24 mouse cellular contexts compared by ENCODE assay signal in genomic region chr17:48786501-48786900, GRCm38 (mm10).
DNase-seq lines count a peak whose midpoint lies in the region; ATAC-seq and TF ChIP-seq lines count a peak whose summit lies in the region.
"Had no signal": no experiment of that assay in that cellular context is flagged by ENCODE, and none has a peak within 500 bp of the region (broad histone marks: within the 10 kb centered on the region; RNA-seq: fewer than 3 reads in every experiment).

No protein-coding gene starts in this region.

- no peaks in the 10 kb centered on the region for H3K9me3 ChIP-seq in lung, embryonic 16.5 days (ENCODE audit: control insufficient read depth, low read length)
- H3K9me3 ChIP-seq in midbrain, embryonic 11.5 days (ENCODE audit: control insufficient read depth, low read length), result no peaks in the 10 kb centered on the region
- H3K9me3 ChIP-seq in midbrain, embryonic 15.5 days, result no peaks in the 10 kb centered on the region
- H3K9me3 ChIP-seq in E14TG2a.4 (ENCODE audit: low read length), result peaks cover 9% of the 10 kb centered on the region; the same call in 1 of the 2 replicates
- H3K9me3 ChIP-seq: embryonic facial prominence, embryonic 10.5 days; embryonic facial prominence, embryonic 12.5 days; forebrain, embryonic 13.5 days; forebrain, embryonic 15.5 days had no signal

- H3K36me3 ChIP-seq in lung, embryonic 16.5 days (ENCODE audit: control insufficient read depth, insufficient read depth, low read length), result no peaks in the 10 kb centered on the region
- no peaks in the 10 kb centered on the region for H3K36me3 ChIP-seq in midbrain, embryonic 11.5 days (ENCODE audit: control insufficient read depth, insufficient read depth, low read length)
- H3K36me3 ChIP-seq in midbrain, embryonic 15.5 days (replicated peaks), result no peaks in the 10 kb centered on the region
- H3K36me3 ChIP-seq in E14TG2a.4 (ENCODE audit: insufficient read depth, low read length), result no peaks in the 10 kb centered on the region
- H3K36me3 ChIP-seq: embryonic facial prominence, embryonic 10.5 days; embryonic facial prominence, embryonic 12.5 days; forebrain, embryonic 15.5 days had no signal

- no peak overlapping the region for H3K27ac ChIP-seq in lung, embryonic 16.5 days (ENCODE audit: low read length)
- no peak overlapping the region for H3K27ac ChIP-seq in midbrain, embryonic 11.5 days (ENCODE audit: low read depth, low read length)
- H3K27ac ChIP-seq in midbrain, embryonic 15.5 days, result no peak overlapping the region
- H3K27ac ChIP-seq: embryonic facial prominence, embryonic 10.5 days; embryonic facial prominence, embryonic 12.5 days; forebrain, embryonic 13.5 days; forebrain, embryonic 15.5 days had no signal

- peak; percentile 51; the same call in 1 of the 2 replicates for ATAC-seq in lung, embryonic 16.5 days (ENCODE audit: low read depth)
- no peak for ATAC-seq in midbrain, embryonic 11.5 days (ENCODE audit: low FRiP score)
- no peak for ATAC-seq in midbrain, embryonic 15.5 days (replicated peaks)
- ATAC-seq: activated CD4-positive, CD25-positive, alpha-beta regulatory T cell, adult 4 months; CD4-positive, CD25-positive, alpha-beta regulatory T cell, adult 4 months; forebrain, embryonic 13.5 days; forebrain, embryonic 15.5 days had no signal

- H3K9ac ChIP-seq in lung, embryonic 16.5 days (ENCODE audit: low read length), result no peak overlapping the region
- no peak overlapping the region for H3K9ac ChIP-seq in midbrain, embryonic 11.5 days (ENCODE audit: low read length)
- H3K9ac ChIP-seq in midbrain, embryonic 15.5 days, result no peak overlapping the region
- H3K9ac ChIP-seq: embryonic facial prominence, embryonic 12.5 days; forebrain, embryonic 13.5 days; forebrain, embryonic 15.5 days had no signal

- intact Hi-C loops in heart, postnatal 25 days (cut with DNase I), result no loop called here

- no peak overlapping the region for H3K4me2 ChIP-seq in lung, embryonic 16.5 days (ENCODE audit: low read depth, low read length)
- no peak overlapping the region for H3K4me2 ChIP-seq in midbrain, embryonic 11.5 days
- no peak overlapping the region for H3K4me2 ChIP-seq in midbrain, embryonic 15.5 days
- H3K4me2 ChIP-seq: embryonic facial prominence, embryonic 12.5 days; forebrain, embryonic 13.5 days; forebrain, embryonic 15.5 days had no signal

- no peaks in the 10 kb centered on the region for H3K27me3 ChIP-seq in lung, embryonic 16.5 days (ENCODE audit: control insufficient read depth, insufficient read depth, low read depth, low read length)
- no peaks in the 10 kb centered on the region for H3K27me3 ChIP-seq in midbrain, embryonic 11.5 days (ENCODE audit: control insufficient read depth, insufficient read depth, low read length)
- H3K27me3 ChIP-seq in midbrain, embryonic 15.5 days (replicated peaks), result no peaks in the 10 kb centered on the region
- H3K27me3 ChIP-seq in E14TG2a.4 (ENCODE audit: insufficient read depth, low read length), result peaks cover 23% of the 10 kb centered on the region; the same call in 1 of the 2 replicates
- H3K27me3 ChIP-seq: CH12.LX; embryonic facial prominence, embryonic 12.5 days; forebrain, embryonic 13.5 days; forebrain, embryonic 15.5 days had no signal

- TF ChIP-seq CTCF in lung, adult 2 months (IDR thresholded peaks at IDR 0.05; ENCODE audit: insufficient read depth, low read length), result no peak
- TF ChIP-seq CTCF in E14TG2a.4 (conservative IDR thresholded peaks at IDR 0.05; ENCODE audit: low read length), result no peak

- H3K4me3 ChIP-seq in lung, embryonic 16.5 days (ENCODE audit: low read length), result no peak overlapping the region
- H3K4me3 ChIP-seq in lung, adult 2 months (replicated peaks; ENCODE audit: extremely low read depth, low read depth, low read length), result no peak overlapping the region
- H3K4me3 ChIP-seq in midbrain, embryonic 11.5 days (ENCODE audit: low read depth, low read length), result no peak overlapping the region
- H3K4me3 ChIP-seq in midbrain, embryonic 15.5 days, result no peak overlapping the region
- peak overlapping the region; percentile 29 for H3K4me3 ChIP-seq in E14TG2a.4 (replicated peaks; ENCODE audit: low read length)
- H3K4me3 ChIP-seq: embryonic facial prominence, embryonic 10.5 days; embryonic facial prominence, embryonic 12.5 days; forebrain, embryonic 13.5 days; forebrain, embryonic 15.5 days had no signal

- H3K4me1 ChIP-seq in lung, embryonic 16.5 days (replicated peaks; ENCODE audit: control insufficient read depth, insufficient read depth, low read length), result no peaks in the 10 kb centered on the region
- no peaks in the 10 kb centered on the region for H3K4me1 ChIP-seq in lung, adult 2 months (ENCODE audit: control insufficient read depth, insufficient read depth, low read length)
- H3K4me1 ChIP-seq in midbrain, embryonic 11.5 days (ENCODE audit: control insufficient read depth, insufficient read depth, low read length), result no peaks in the 10 kb centered on the region
- H3K4me1 ChIP-seq in midbrain, embryonic 15.5 days, result no peaks in the 10 kb centered on the region
- peaks cover 5% of the 10 kb centered on the region; the same call in 1 of the 2 replicates for H3K4me1 ChIP-seq in E14TG2a.4 (replicated peaks; ENCODE audit: low read depth, low read length)
- H3K4me1 ChIP-seq: embryonic facial prominence, embryonic 10.5 days had no signal

- 55% methylated on average over 12 of the region's 12 CpGs for WGBS in lung, embryonic 16.5 days
- 69% methylated on average over 12 of the region's 12 CpGs for WGBS in lung, adult 2 months
- WGBS in midbrain, embryonic 11.5 days, result 87% methylated on average over 12 of the region's 12 CpGs
- WGBS in midbrain, embryonic 15.5 days, result 91% methylated on average over 12 of the region's 12 CpGs

- TF ChIP-seq POLR2A in lung, adult 2 months (IDR thresholded peaks at IDR 0.05; ENCODE audit: borderline replicate concordance, extremely low read depth, low read depth, low read length), result no peak

- DNase-seq in lung, postnatal 4 days, result no peak
- DNase-seq in lung, postnatal 25 days (ENCODE audit: low spot score), result peak; percentile 1
- no peak for DNase-seq in lung, adult 2 months
- DNase-seq in midbrain, embryonic 11.5 days (ENCODE audit: low spot score, missing footprints), result peak; percentile 57
- DNase-seq in heart, postnatal 25 days (ENCODE audit: low spot score), result no peak
- DNase-seq: adrenal gland, adult 8-10 months; adrenal gland, postnatal 14 days; adrenal gland, postnatal 36 days; B cell, adult 2 months; cerebellum, adult 11-12 months; cerebellum, adult 2 months; cerebellum, adult 9-10 months; cerebellum, postnatal 10 days; cerebellum, postnatal 25 days had no signal

Comparison
In these comparisons a context has a peak if more than half of its experiments do, and no peak if none do; other contexts are left out.
1. DNase-seq: peak in lung, postnatal 25 days (single experiment) and midbrain, embryonic 11.5 days (single experiment); none in lung, postnatal 4 days (0 of 2), lung, adult 2 months (single experiment) and heart, postnatal 25 days (single experiment).